Mouse (Mus musculus): ENCODE results near the gene Ccr7. TPM values are rescaled to one million over a fixed set of nuclear protein-coding genes. Genes with fewer than 3 reads are reported as not detected.

The Ccr7 gene
- total RNA-seq, 2 experiments from 2014 or later, result not detected

DNA sequence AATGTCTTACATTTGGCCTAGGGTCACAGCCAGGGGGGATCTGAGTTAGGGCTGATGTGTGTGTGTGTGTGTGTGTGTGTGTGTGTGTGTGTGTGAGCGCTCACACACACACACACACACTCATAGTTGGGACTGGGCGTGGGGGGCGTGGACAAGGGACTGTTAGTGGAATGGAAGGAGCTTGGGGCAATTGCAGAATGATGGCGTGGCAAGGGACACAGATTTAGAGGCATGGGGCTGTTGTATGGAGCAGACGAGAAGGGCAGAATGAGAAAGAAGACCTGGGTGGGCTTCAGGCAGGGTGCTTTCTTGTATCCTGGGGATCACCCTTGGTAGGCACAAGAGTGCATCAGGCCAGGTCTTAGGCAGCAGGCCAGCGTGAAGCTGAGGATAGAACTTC lies 12.8 kb downstream of the Ccr7 start:
- intact Hi-C loops (cut with DNase I), result no loop called here
- DNase-seq, result no peak

DNA sequence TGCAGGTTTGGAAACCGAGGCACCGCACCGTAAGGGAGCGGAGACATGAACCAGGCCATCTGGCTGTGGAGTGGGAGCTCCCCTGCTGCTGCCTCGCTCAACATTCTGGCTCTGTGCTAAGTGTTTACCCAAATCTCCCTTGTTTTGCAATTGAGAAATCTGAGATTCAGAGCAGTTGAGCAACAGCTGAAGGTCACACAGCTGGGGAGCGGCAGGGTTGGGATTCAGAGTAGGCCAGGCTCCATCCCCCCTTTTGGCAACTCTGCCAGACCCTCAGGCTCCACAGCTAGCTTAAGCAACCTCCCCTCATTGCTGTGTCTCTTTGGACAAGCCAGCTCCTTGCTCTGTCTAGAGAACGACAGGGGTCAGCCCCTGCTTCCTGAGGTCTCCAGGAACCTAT lies 13.3 kb downstream of the Ccr7 start:
- intact Hi-C loops (cut with DNase I), result no loop called here
- DNase-seq, result peak in 1 of 2 experiments; percentile 58

DNA sequence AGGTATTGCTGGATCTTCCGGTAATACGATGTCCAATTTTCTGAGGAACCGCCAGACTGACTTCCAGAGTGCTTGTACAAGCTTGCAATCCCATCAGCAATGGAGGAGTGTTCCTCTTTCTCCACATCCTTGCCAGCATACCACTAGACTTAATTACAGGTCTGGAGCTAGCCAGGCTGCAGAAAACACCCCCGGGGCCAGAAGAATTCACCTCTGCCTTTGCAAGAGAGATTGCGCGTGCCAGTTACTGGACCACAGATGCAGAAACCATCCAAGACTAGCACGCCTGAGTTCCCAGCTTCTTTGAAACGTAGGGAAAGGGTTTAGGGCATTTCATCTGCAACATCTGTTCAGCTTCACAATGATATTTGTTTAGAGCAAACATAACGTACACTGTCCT lies 15.9 kb downstream of the Ccr7 start:
- intact Hi-C loops (cut with DNase I), result no loop called here
- DNase-seq, result no peak

DNA sequence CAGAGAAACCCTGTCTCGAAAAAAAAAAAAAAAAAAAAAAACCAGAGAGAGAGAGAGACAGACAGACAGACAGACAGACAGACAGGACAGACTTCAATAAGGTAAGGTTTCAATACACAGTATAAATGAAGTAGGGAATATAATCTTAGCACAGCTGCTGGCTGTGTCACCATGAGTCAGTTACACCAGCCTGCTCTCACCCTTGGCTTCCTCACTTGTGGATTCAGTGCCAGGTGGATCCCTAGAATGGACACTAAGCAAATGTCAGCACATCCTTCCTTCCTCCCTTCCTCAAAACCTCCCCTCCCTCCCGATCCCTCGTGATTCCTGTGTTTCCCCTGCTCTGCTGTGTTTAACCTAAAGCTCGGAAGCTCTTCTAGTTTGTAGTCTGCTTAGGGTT lies 17.5 kb downstream of the Ccr7 start:
- DNase-seq, result no peak
- intact Hi-C loops (cut with DNase I), result no loop called here

DNA sequence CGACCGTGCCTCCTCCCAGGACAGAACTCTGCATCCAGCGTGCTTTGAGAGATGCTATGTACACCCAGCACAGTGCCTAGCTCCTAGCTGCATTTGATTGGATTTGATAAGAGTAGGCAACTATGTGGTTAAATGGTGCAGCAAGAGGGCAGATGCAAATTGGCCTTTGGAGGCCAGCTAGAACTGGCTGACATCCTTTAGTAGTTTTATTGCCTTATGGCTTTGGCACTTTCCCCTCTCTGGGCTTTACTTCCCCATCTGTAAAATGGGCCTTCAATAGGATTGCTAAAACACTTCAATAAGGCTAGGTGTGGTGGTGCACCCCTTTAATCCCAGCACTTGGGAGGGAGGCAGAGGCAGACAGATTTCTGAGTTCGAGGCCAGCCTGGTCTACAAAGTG lies 17.9 kb downstream of the Ccr7 start:
- intact Hi-C loops (cut with DNase I), result no loop called here

DNA sequence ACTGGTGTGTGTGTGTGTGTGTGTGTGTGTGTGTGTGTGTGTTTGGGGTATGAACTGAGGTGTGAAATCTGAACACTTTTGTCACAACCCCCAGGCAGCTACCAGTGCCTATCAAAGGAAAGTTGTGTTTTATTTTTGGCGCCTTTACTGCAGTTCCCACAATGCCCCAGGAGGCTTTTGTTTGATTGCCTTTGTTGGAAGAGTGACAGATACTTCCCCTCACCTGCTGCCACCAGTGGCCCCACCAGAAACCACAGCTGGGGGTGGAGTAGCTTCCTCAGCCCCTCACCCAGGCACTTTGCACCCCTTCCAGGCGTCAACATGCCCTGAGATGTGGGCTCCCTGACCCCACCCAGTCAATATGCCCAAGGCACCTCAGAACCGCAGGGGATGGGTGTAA lies 18.5 kb downstream of the Ccr7 start:
- no peak for DNase-seq
- intact Hi-C loops (cut with DNase I), result no loop called here

More for the DNA sequence above, 17.9 kb downstream of the Ccr7 start:
- DNase-seq, result no peak

DNA sequence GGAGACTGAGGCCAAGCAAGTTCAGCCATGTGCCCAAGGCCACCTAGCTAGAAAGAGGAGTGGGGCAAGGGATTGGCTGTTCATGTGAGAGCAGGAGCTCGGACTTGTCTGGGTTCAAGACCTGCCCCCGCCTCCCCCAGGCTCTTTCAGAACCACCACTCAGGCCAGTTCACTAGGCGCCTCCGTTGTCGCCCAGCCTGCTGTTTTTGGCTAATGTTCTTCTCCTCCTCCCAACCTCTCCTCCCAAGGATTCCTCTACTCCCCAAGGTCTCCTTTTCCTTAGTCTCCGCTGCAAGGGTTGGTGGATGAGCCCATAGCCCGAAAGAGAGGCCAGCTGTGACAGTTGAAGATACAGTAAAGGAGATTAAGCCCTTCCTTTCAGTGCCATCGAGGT lies 19.8 kb downstream of the Ccr7 start:
- DNase-seq, result no peak

DNA sequence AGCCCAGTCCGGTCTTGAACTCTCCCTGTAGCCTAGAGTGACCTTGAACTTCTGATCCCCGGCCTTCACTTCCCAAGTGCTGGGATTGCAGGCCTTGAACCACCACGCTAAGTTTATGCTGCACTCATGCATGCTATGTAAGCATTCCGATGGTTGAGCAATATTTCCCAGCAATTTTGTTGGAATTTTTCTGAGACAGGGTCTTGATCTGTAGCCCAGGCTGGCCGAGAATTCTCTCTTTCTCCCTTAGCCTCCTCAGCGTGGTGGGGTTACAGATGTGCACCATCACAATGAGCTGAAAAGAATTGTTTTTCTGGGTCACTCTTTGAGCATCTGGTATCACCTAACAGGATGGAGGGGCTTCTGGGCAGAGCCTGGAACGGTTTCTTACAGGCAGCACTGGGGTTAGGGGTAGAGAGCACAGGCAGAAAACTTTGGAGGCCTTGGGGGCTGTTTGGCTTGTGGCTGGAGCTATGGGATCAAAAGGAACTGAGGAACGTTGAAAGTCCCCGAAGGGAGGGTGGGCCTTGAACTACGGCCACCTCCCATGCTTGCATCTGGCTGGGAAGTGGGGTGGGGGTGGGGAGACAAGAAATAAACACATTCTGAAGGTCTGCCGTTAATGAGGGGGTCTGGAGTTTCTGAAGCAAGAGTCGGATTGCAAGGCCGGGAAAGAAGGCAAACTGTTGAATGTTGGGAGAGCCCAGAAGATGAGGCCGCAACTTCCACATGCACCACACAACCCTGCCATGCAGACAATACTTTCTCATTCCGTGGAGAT lies 20.4 kb downstream of the Ccr7 start:
- intact Hi-C loops (cut with DNase I), result no loop called here
- DNase-seq, result no peak

More for the DNA sequence above, 19.8 kb downstream of the Ccr7 start:
- intact Hi-C loops (cut with DNase I), result no loop called here

DNA sequence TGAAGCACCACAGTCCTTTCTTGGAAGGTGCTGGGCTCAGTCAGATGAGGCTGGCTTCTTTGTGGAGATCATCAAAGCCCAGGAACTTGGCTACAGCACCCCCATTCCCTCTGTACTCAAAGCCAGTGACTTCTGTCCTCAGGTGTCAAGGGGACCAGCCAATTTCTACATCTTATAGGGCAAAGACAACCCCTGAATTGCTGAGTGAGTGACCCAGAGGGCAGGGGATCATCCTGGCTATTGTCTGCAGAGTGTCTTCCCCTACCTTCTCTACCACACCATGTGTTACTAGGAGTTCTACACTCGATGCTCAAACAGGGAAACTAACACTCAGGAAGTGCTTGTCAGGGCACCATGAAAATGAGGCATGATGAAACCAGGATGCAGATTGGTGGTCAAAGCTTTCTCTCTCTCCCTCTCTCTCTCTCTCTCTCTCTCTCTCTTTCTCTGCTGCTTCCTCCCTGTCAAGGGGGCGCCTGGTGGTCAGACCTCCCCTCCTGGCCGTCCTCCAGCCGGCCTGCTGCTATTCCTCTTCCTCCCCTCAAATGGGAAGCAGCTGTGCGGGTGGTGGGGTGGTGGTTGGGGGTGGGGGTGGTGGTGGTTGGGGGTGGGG lies 21.5 kb downstream of the Ccr7 start:
- no peak for DNase-seq

DNA sequence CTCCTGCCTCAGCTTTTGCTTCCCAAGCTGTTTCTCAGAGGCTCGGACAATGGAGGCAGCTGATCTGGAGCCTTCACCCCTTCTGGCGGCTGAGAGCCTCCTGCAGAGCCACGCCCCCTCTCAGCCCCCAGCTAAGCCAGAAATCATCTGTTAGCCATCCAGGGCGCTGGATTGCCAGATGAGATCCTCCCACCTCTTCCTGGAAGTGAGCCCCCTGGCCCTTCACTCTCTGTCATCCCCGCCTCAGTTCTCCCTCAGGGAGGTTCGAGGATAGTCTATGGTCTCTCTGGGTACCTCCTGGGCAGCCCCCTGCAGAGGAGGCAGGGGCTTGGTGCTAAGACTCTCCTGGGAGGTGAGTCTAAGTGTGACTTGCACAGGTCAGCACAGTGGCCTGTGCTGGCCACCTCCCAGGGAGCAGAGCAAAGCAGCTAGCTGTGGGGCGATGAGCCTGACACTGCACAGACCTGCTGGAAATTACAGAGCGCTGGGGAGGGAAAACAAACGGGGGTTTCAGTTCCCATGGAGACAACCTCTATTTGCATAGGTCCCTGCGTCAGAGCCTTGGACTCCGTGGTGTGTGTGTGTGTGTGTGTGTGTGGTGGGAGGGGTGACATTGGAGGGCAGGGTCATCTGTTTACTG lies 22.7 kb downstream of the Ccr7 start:
- intact Hi-C loops (cut with DNase I), result no loop called here
- peak; percentile 49 to 53 for DNase-seq

More for the DNA sequence above, 21.5 kb downstream of the Ccr7 start:
- intact Hi-C loops (cut with DNase I), result no loop called here

DNA sequence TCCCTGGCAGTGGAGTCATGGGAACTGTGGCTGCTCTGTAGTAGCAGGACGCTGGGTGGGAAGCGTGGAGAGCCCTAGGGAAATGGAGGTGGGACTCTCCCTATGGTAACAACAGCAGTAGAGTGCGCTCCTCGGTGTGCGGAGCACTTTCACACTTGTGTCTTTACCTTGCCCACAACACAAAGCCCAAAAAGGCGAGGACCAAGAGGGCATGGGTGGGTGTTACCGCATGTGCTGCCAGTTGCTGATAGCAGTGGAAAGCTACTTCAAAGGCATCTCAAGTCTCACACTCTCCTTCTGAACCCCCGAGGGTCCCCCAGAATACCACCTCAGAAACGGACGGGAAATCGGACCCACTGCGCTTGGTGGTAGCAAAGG lies 23.4 kb downstream of the Ccr7 start:
- no peak for DNase-seq
- intact Hi-C loops (cut with DNase I), result no loop called here

DNA sequence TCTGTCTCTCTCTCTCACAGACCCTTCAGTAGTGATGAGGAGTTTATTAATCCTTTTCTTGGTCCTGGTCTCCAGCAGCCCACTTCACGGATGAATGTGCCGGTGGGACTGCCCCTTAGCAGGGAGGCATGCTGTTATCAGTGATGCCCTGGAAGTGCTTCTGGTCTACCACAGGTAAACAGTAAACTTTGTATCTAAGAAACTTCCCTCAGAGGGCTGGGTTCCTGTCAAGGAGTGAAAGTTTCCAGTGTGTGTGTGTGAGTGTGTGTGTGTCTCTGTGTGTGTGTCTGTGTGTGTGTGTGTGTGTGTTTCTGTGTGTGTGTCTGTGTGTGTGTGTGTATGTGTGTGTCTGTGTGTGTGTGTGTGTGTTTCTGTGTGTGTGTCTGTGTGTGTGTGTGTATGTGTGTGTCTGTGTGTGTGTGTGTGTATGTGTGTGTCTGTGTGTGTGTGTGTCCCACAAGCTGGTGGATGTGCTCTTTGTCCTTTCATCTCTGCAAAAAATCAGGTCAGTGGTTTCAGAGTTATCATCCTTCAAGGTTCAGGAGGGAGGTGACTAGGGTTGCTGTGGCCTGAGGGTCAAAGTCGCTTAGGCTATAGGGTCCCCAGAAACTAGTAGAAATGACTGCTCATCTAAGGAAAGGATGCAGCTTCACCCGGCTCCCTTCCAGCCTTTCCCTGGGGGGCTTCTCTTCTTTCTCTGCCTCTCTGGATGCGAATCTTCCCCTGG lies 24.0 kb downstream of the Ccr7 start:
- no peak for DNase-seq
- intact Hi-C loops (cut with DNase I), result no loop called here

DNA sequence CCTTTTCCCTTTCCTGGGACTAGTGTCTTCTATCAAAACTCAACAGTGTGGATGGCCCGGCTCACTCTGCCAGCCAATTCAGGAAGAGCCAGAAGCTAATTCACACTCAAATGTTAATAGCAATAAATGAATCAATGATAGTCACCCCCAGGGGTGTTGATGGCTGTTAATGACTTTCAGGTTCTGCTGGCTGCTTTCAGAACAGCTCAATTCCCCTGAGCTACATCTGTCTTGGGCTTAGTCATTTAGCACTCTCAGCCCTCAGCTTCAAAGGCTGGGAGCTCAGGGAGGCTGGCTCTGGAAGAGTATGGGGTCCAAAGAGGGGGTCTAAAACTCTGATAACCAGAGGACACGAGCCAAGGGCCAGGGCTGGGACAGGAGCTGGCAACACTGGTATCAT lies 25.6 kb downstream of the Ccr7 start:
- intact Hi-C loops (cut with DNase I), result loop anchor here (5.0 to 10.0 kb wide), 4 partner anchors 87 to 464 kb away; partner anchors contain the start of genes Gsdma, Igfbp4 and Rara
- no peak for DNase-seq

DNA sequence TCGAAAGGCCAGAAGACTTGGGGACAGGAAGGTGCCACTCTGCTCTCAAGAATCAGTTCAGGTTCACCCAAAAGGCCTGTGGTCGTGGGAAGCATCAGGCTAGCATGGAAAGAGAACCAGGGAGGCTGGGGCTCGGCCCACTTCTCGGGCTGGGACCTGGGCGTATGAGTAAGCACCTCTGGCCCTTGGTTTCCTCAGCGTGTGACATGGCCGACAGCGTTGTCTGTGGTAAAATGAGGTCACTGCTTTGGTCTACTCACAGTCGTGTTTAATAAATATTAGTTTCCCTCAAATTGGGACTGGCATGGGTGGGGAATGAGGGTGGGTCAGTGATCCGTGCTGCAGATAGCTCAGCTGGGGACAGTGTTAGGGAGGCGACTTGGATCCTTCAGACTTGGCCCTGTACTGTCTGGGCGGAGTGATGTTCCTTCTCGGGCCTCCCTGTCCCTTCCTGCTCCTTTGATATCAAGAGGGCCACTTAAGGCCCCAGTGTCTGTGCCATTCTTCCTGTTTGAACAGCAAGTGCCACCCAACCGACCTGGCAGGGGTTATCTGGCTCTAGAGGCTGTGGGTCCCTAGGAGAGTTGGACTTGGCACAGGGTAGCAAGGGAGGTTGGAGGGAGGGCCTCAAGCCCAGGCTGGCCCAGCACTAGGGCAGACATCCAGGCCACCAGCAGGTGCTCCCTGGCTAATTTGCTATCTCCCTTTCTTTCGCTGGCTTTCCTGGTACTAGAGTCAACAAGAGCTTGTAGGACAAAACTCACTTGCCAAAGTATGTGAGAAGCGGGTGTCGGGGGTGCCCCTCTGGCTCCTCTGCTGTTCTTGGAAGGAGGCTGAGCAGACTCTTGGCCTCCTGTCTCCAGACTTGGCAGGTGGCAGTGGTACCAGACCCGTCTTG lies 26.8 kb downstream of the Ccr7 start:
- no peak for DNase-seq
- intact Hi-C loops (cut with DNase I), result loop anchor here (5.0 to 10.0 kb wide), 4 partner anchors 86 to 463 kb away; partner anchors contain the start of genes Gsdma, Igfbp4 and Rara

DNA sequence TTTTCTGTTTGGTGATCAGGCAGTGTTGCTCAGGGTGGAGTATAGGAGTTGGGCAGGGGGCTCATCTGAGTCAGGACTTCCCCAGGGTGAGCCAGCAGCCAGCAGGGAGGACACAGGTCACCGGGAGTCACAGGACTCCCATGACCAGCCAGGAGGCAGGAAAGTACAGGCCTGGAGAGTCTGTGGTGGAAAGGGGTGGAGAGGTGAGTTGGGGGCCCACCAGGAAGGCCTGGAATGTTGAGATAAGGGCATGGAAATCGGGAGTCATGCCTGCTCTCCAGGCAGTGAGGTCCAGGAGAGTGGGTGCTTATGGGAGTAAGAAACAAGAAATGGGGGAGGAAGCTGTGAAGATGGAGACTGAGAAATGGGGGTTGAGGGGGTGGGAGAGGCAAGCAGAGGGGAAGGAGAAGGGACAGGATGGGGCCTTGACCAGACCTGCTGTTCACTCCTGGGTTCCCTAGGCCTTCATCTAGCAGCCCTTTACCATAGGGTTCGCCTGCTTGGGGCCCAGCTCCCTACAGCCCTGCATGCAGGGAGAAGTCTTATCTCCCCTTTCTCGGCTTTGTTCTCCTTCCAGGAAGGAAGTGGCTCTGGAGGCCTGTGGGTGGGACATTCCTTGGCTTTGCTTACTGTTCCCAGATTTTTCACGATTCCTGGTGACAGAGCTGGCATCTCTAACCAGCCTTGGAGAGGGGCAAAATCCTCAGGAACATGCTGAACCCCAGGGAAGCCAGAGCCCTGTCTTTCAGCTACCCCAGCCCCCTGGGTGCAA lies 28.2 kb downstream of the Ccr7 start:
- DNase-seq, result no peak
- intact Hi-C loops (cut with DNase I), result loop anchor here (5.0 to 10.0 kb wide), 4 partner anchors 84 to 462 kb away; partner anchors contain the start of genes Gsdma, Igfbp4 and Rara

DNA sequence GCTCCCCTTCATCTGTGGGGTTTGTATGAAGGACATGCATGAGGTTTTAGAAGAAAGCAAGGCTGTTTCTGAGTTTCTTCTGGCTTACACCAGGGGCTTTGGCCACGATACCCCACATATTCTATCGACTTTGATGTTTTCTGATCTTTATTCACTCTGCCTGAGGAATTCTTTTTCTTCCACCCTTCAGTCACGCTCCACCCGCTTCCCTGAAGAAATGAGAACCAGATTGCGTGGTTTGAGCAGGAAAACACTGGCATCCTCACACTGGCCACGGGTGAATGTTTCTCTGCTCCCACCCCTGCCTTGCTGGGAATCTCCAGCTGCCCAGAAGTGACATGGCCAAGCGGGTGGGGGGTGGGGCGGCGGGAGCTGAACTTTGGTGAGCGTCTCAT lies 30.2 kb downstream of the Ccr7 start:
- DNase-seq, result no peak
- intact Hi-C loops (cut with DNase I), result loop anchor here (5.0 to 10.0 kb wide), 4 partner anchors 82 to 460 kb away; partner anchors contain the start of genes Gsdma, Igfbp4 and Rara

DNA sequence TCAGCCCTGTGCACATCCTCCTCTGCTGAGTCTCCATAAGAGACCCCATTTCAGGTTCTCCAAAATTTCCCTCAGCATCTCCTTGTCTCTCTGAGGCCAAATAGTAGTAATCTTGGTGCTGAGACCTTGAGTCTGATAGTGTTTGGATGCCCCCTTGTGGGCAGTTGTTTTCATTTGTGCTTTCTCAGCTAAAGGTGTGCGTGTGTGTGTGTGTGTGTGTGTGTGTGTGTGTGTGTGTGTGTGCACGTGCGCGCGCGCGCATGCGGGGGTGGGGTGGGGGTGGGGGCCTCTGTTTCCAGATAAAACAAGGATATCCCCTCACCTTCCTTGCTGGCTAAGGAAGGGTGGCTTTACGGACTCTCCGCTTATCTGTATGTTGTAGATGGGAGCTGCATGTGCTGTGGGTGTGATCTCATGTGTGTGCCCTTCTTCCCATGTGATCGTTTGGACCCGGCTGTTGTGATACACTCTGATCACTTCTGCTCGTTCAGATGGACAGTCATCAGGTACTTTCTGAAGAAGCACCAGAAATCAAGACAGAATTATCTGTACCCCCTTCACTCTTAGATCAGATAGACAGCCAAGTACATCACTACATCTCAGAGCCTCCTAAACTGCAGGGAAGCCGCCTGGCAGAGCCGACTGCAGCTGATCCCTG lies 30.8 kb downstream of the Ccr7 start:
- no peak for DNase-seq
- intact Hi-C loops (cut with DNase I), result loop anchor here (10.0 kb wide), 1 partner anchor 459 kb away; the partner anchor contains the start of gene Gsdma

DNA sequence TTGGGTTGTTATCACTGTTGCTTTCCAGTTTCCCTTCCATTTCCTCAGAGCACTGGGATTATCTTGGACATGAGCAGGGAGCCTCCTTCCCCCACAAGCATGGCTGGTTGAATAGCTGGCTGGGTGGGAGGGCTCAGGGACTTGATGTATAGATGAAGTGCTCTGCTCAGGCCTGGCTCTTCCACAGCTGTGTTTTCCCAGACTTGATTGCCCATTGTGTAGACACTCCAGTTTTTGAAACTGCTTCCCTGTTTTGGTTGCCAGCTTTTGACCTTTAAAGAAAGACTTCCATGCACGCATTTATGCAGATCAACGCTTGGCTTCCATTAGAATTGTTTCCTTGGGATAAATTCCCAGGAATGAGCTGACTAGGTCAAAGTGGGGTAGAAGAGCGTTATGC lies 32.2 kb downstream of the Ccr7 start:
- DNase-seq, result no peak
- intact Hi-C loops (cut with DNase I), result loop anchor here (10.0 kb wide), 1 partner anchor 458 kb away; the partner anchor contains the start of gene Gsdma
